Mouse (Mus musculus): ENCODE measurements at regions not wholly inside any gene's neighbourhood (a gene's known extent, or its start where the extent isn't known, plus 50 kb on each side); places are given as distances from the start of the nearest gene placed in this dataset.

- DNase-seq = no peak
Measured at GRCm38 (mm10) chr9:33826116-33826515, 659.6 kb upstream of the Kirrel3 start.

- DNase-seq = no peak
Measured at GRCm38 (mm10) chr9:33827409-33827808, 658.3 kb upstream of the Kirrel3 start.

GRCm38 (mm10) chr9:33837666-33838380 is 647.9 kb upstream of the Kirrel3 start:
- no peak for DNase-seq

- DNase-seq = no peak
Measured at GRCm38 (mm10) chr9:33849623-33850022, 636.1 kb upstream of the Kirrel3 start.

GRCm38 (mm10) chr9:33850024-33850423 is 635.7 kb upstream of the Kirrel3 start:
- no peak for DNase-seq

GRCm38 (mm10) chr9:33850993-33851392 is 634.7 kb upstream of the Kirrel3 start:
- DNase-seq = no peak

- no peak for DNase-seq
Measured at GRCm38 (mm10) chr9:33856169-33856568, 629.5 kb upstream of the Kirrel3 start.

- peak; percentile 6 for DNase-seq
Measured at GRCm38 (mm10) chr9:33858511-33858910, 627.2 kb upstream of the Kirrel3 start.

GRCm38 (mm10) chr9:33868666-33869065 is 617.0 kb upstream of the Kirrel3 start:
- DNase-seq = no peak

GRCm38 (mm10) chr9:33887279-33887678 is 598.4 kb upstream of the Kirrel3 start:
- peak; percentile 2 for DNase-seq

- DNase-seq = no peak
Measured at GRCm38 (mm10) chr9:33892001-33892400, 593.7 kb upstream of the Kirrel3 start.

GRCm38 (mm10) chr9:33901313-33902076 is 584.2 kb upstream of the Kirrel3 start:
- no peak for DNase-seq

- DNase-seq = no peak
Measured at GRCm38 (mm10) chr9:33903991-33904570, 581.6 kb upstream of the Kirrel3 start.

- no peak for DNase-seq
Measured at GRCm38 (mm10) chr9:33914919-33915318, 570.8 kb upstream of the Kirrel3 start.

- no peak for DNase-seq
Measured at GRCm38 (mm10) chr9:33915349-33916056, 570.2 kb upstream of the Kirrel3 start.

GRCm38 (mm10) chr9:33930286-33930685 is 555.4 kb upstream of the Kirrel3 start:
- DNase-seq = no peak

- DNase-seq = no peak
Measured at GRCm38 (mm10) chr9:33934071-33934470, 551.6 kb upstream of the Kirrel3 start.

GRCm38 (mm10) chr9:33954319-33954718 is 531.4 kb upstream of the Kirrel3 start:
- DNase-seq = no peak

All from kidney, adult 11 months (tissue).